Mouse (Mus musculus): ENCODE results near the gene Smim17.
"Not testable (repeated sequence)": the region's sequence is repeated elsewhere in the genome, so short reads cannot be mapped to it uniquely, and the experiment has no call there.

Smim17 gene

GRCm38 (mm10) chr7:6397996-6398975, at the start of gene Smim17:
Gene Smim17, plus strand, starts transcription at chr7:6398715.
- peak; percentile 74 for DNase-seq (ENCODE audit: low read depth, low spot score)

GRCm38 (mm10) chr7:6358121-6358520, 40.4 kb upstream of the Smim17 start:
- no peak for DNase-seq (ENCODE audit: low read depth, low spot score)

DNA sequence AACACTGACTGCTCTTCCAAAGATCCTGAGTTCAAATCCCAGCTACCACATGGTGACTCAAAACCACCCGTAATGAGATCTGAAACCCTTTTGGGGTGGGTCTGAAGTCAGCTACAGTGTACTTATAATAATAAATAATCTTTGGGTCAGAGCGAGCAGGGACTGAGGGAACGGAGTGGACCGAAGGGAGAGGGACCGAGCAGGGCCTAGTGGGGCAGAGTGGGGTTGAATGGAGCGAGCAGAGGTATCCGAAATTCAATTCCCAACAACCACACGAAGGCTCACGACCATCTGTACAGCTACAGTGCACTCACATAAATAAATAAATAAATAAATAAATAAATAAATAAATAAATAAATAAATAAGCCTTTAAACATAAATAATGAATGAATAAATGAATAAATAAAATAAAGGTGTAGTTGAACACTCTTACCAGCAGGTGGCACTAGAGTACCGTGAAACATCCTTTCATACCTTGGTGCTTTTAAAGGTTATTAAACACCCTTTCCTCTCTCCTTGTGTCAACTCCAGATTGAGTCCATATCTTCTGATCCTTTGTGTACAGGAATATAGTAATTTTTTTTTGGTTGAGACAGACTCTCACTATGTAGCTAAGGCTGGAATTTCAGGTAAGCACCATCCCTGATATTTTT, 39.5 kb upstream of the Smim17 start:
- peak; percentile 84 for DNase-seq (ENCODE audit: low read depth, low spot score)

- DNase-seq (ENCODE audit: low read depth, low spot score): no peak
Measured at GRCm38 (mm10) chr7:6360477-6361060, 37.9 kb upstream of the Smim17 start.

DNA sequence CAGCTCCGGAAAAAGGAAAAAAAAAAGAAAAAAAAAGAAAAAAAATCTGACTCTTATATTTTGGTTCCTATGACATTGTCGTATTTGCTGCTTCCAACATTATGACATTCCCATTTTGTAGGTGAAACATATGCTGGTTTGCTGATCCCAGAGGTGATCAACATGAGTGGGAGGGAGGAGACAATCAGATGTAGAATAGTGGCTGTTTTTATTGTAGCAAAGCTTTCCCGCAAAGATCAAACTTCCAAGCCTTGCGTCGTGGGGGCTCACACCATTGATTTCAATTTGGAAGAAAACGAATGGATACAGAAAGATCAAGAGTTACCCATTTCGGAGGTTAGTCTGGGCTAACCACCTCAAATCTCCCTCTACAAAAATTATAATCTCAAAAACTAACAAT, 36.8 kb upstream of the Smim17 start:
- DNase-seq (ENCODE audit: low read depth, low spot score): no peak

GRCm38 (mm10) chr7:6362268-6363046, 36.1 kb upstream of the Smim17 start:
- DNase-seq (ENCODE audit: low read depth, low spot score): peak; percentile 98

DNA sequence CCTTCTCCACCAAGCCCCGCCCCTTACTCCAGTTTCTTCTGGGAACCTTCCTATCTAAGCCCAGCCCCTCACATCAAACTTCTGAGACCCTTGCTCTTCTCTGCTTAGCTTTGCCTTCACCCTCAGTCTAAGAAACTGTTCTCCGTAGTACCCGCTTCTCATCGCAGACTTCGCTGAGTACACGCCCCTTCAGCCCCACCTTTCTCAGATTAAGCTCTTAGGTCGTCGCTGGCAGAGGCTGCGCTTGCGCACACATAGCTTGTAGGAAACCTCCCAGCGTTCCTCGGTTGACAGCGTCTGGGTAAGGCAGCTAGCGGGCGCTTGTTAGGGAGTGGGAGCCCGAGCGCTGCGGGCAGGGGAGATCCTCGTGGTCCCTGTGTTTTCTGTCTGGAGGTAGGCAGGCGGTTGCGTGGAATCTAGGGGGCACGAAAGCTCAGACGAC, 35.4 kb upstream of the Smim17 start, which contains the start of gene Zfp78:
Zfp78 (plus strand) TSS at position 234 of the 442 bp plus-strand sequence.
- DNase-seq (ENCODE audit: low read depth, low spot score): peak; percentile 95

DNA sequence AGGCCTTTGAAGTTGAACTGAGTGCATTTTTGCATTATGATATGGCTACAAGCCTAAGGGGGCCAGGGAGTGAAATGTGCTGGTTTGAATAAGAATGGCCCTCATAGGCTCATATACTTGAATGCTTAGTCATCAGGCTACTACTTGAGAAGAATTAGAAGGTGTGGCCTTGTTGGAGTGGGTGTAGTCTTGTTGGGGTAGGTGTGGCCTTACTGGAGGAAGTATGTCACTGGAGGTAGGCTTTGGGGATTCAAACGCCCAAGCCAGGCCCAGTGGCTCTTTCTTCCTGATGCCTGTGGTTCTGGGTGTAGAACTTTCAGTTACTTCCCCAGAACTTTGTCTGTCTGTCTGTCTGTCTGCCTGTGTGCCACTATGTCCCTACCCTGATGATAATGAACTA, 33.8 kb upstream of the Smim17 start:
- no peak for DNase-seq (ENCODE audit: low read depth, low spot score)

- no peak for DNase-seq (ENCODE audit: low read depth, low spot score)
Measured at GRCm38 (mm10) chr7:6367185-6367584, 31.3 kb upstream of the Smim17 start.

GRCm38 (mm10) chr7:6368146-6368545, 30.4 kb upstream of the Smim17 start:
- DNase-seq (ENCODE audit: low read depth, low spot score): not testable (repeated sequence)

- DNase-seq (ENCODE audit: low read depth, low spot score): no peak
Measured at GRCm38 (mm10) chr7:6369460-6369859, 29.1 kb upstream of the Smim17 start.

GRCm38 (mm10) chr7:6372993-6373392, 25.5 kb upstream of the Smim17 start:
- no peak for DNase-seq (ENCODE audit: low read depth, low spot score)

DNA sequence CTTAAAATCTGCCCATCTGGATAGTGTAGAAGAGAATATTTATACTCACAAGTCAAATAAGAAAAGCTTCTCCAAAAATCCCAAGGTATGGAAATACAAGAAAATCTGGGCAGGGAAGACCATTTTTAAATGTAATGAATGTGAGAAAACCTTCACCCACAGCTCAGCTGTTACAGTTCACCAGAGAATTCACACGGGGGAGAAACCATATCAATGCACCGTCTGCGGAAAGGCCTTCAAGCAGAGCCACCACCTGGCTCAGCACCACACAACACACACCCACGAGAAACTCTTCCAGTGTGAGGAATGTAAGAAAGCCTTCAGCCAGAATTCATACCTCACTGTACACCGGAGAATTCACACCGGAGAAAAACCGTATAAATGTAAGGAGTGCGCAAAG, 20.1 kb upstream of the Smim17 start:
- DNase-seq (ENCODE audit: low read depth, low spot score): no peak

DNA sequence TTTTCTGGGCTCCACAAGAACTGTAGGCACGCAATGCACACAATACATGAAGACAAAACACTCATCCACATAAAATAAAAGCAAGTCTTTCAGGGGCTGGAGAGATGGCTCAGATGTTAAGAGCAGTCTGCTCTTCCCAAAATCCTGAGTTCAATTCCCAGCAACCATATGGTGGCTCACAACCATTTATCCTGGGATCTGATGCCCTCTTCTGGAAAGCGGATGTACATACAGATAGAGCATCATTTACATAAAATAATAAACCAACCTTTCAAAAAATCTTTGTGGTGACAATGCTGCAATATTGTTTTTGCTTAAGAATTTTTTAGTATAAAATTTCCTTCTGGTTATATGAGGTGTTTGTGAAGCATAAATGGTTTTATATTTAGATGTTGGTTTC, 17.1 kb upstream of the Smim17 start:
- DNase-seq (ENCODE audit: low read depth, low spot score): no peak

GRCm38 (mm10) chr7:6383044-6383455, 15.5 kb upstream of the Smim17 start, which contains the start of gene Zfp28:
Gene Zfp28, plus strand, starts transcription at chr7:6383295.
- peak; percentile 92 for DNase-seq (ENCODE audit: low read depth, low spot score)

DNA sequence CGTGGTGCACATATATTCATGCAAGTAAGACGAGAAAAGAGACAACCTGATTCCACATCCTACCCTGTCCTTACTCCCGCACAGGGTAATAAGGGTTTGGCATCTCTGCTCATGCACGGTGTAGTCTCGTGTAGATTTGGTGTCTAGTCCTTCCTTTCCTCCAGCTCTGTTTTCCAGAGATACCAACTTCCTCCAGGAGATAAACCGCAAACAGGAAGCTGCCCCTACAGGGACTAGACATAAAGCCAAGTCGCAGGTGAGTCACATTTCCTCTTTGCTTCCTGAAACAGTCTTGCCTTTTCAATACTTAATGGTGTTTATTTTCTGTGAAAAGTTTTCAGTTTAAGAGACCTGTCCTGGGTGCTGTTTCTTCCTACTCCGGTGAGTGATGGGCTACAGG, 14.5 kb upstream of the Smim17 start:
- DNase-seq (ENCODE audit: low read depth, low spot score): no peak

DNA sequence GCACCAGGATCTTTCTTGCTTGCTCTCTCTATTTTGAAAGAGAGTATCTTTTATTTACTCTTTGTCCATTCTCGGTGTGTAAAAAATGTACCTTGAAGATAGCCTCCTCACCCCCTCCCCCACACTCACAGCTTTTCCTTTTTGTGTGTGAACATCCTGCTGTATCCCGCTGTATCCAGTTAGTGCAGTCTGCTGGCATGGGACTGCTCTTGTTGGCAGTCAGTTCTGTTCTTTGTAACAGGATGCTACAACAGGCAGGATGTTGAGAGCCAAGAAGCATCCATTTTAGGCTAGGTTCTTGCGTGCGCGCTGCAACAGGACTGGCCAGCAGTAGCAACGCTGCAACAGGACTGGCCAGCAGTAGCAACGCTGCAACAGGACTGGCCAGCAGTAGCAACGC, 11.5 kb upstream of the Smim17 start:
- no peak for DNase-seq (ENCODE audit: low read depth, low spot score)

DNA sequence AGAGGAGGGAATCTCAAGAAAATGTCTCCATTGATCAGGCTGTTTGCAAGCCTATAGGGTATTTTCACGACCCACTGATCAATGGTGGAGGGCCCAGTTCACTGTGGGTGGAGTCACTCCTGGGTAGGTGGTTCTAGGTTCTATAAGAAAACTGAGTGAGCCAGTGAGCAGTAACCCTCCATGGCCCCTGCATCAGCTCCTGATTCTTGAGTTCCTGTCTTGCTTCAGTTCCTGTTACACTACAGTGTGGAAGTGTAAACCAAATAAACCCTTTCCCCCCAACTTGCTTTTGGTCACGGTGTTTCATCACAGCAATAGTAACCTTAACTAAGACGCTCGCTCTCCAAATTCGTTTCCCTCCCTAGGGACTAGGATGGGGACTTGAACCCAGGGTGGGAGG, 9.5 kb upstream of the Smim17 start:
- no peak for DNase-seq (ENCODE audit: low read depth, low spot score)

GRCm38 (mm10) chr7:6389449-6389848, 9.1 kb upstream of the Smim17 start:
- DNase-seq (ENCODE audit: low read depth, low spot score): peak; percentile 9

GRCm38 (mm10) chr7:6410043-6410442, 11.5 kb downstream of the Smim17 start, which contains the start of gene Gm20715:
Gene Gm20715, plus strand, starts transcription at chr7:6410277.
- peak; percentile 83 for DNase-seq (ENCODE audit: low read depth, low spot score)

All from CD4-positive, CD25-positive, alpha-beta regulatory T cell, adult 2 months (primary cell).